Mouse (Mus musculus) bone marrow macrophage, adult 2 months (primary cell): ENCODE data around the gene Lims1. TPM values are rescaled to one million over a fixed set of nuclear protein-coding genes. Genes with fewer than 3 reads are reported as not detected.

ENCODE experiments used
- H3K27ac ChIP-seq: 2 replicates; pipeline ENCODE4 v1.5.1; 2012; ENCODE audit warnings: low read depth, low read length; ENCODE audit not compliant: insufficient read depth
- H3K4me1 ChIP-seq: 2 replicates; pipeline ENCODE4 v1.6.1; 2012; ENCODE audit warnings: low read length; ENCODE audit not compliant: control insufficient read depth, insufficient read depth
- H3K4me3 ChIP-seq: 2 replicates; pipeline ENCODE4 v1.5.1; 2012; ENCODE audit warnings: mild to moderate bottlenecking, low read length, moderate library complexity; ENCODE audit not compliant: insufficient read depth
- CTCF ChIP-seq: IDR thresholded peaks from 2 replicates; pipeline ENCODE4 v1.5.1; 2012; ENCODE audit warnings: low read depth, mild to moderate bottlenecking, low read length, moderate library complexity
- POLR2A ChIP-seq: IDR thresholded peaks from 2 replicates; pipeline ENCODE4 v1.6.1; 2012; ENCODE audit warnings: mild to moderate bottlenecking, low read depth, low read length, borderline replicate concordance
- polyA plus RNA-seq: library from polyadenylated mRNA; stranded (reverse); fragments of >200 nt; gene quantifications from 2 replicates; pipeline ENCODE4 v1.2.4, GENCODE M21; 2012; ENCODE audit not compliant: missing spikeins, insufficient read depth, insufficient read length

Lims1 gene
- polyA plus RNA-seq, 1 experiment, result 81.4 TPM

GRCm38 (mm10) chr10:58382621-58383101 lies 59.4 kb downstream of the Lims1 start:
- Histone ChIP-seq H3K4me1 (peaks cover 38% of the 10 kb centered on the region), H3K27ac (peak overlapping the region; percentile 30), H3K4me3 (no peak overlapping the region)
- TF ChIP-seq POLR2A (no peak), CTCF (no peak)

GRCm38 (mm10) chr10:58383282-58383681 lies 60.0 kb downstream of the Lims1 start:
- Histone ChIP-seq H3K27ac (no peak overlapping the region), H3K4me3 (no peak overlapping the region), H3K4me1 (peaks cover 38% of the 10 kb centered on the region)
- TF ChIP-seq POLR2A (no peak), CTCF (no peak)

GRCm38 (mm10) chr10:58383761-58384160 lies 60.5 kb downstream of the Lims1 start:
- Histone ChIP-seq H3K27ac (peak overlapping the region; percentile 34), H3K4me1 (peaks cover 33% of the 10 kb centered on the region), H3K4me3 (no peak overlapping the region)
- TF ChIP-seq POLR2A, result no peak
- TF ChIP-seq CTCF, result no peak

- Histone ChIP-seq H3K27ac (no peak overlapping the region), H3K4me3 (no peak overlapping the region), H3K4me1 (peaks cover 35% of the 10 kb centered on the region)
- TF ChIP-seq CTCF, result no peak
- TF ChIP-seq POLR2A, result no peak
These were observed 62.4 kb downstream of the Lims1 start for GRCm38 (mm10) chr10:58385629-58386028.

GRCm38 (mm10) chr10:58386997-58387396 lies 63.7 kb downstream of the Lims1 start:
- H3K27ac ChIP-seq, result no peak overlapping the region
- TF ChIP-seq CTCF, result no peak
- TF ChIP-seq POLR2A, result no peak
- peaks cover 33% of the 10 kb centered on the region for H3K4me1 ChIP-seq
- H3K4me3 ChIP-seq, result no peak overlapping the region

- peaks cover 32% of the 10 kb centered on the region for H3K4me1 ChIP-seq
- TF ChIP-seq CTCF, result peak; percentile 34; the same call in 1 of the 2 replicates
- TF ChIP-seq POLR2A, result no peak
- H3K4me3 ChIP-seq, result no peak overlapping the region
- H3K27ac ChIP-seq, result no peak overlapping the region
These were observed 65.4 kb downstream of the Lims1 start for GRCm38 (mm10) chr10:58388648-58389047.

- Histone ChIP-seq H3K4me3 (no peak overlapping the region), H3K4me1 (peaks cover 30% of the 10 kb centered on the region)
- TF ChIP-seq CTCF (no peak), POLR2A (no peak)
These were observed 65.9 kb downstream of the Lims1 start for GRCm38 (mm10) chr10:58389151-58389550.

GRCm38 (mm10) chr10:58392435-58392834 lies 69.2 kb downstream of the Lims1 start:
- Histone ChIP-seq H3K27ac (peak overlapping the region; percentile 20), H3K4me1 (peaks cover 29% of the 10 kb centered on the region), H3K4me3 (no peak overlapping the region)
- TF ChIP-seq POLR2A (no peak), CTCF (no peak)

More at GRCm38 (mm10) chr10:58389151-58389550, 65.9 kb downstream of the Lims1 start:
- H3K27ac ChIP-seq, result no peak overlapping the region

GRCm38 (mm10) chr10:58393026-58394014 lies 70.1 kb downstream of the Lims1 start:
- TF ChIP-seq POLR2A (no peak), CTCF (no peak)
- H3K4me1 ChIP-seq, result peaks cover 31% of the 10 kb centered on the region
- peak overlapping the region; percentile 85 for H3K27ac ChIP-seq
- peak overlapping the region; percentile 56 for H3K4me3 ChIP-seq

GRCm38 (mm10) chr10:58394170-58394569 lies 70.9 kb downstream of the Lims1 start:
- Histone ChIP-seq H3K4me1 (peaks cover 34% of the 10 kb centered on the region), H3K27ac (peak overlapping the region; percentile 15), H3K4me3 (no peak overlapping the region)
- TF ChIP-seq POLR2A (no peak), CTCF (no peak)
